Mouse (Mus musculus) heart, embryonic 10.5 days (tissue): Measurements from ENCODE around the gene Rb1. TPM values are rescaled to one million over a fixed set of nuclear protein-coding genes. Genes with fewer than 3 reads are reported as not detected.

ENCODE experiments used
- DNase-seq: peaks from one replicate; pipeline ENCODE4 v3.0.0-alpha.2; 2017; ENCODE audit warnings: low spot score
- H3K27ac ChIP-seq: fragments of 300-500 bp; sonication (generic); 2 replicates; pipeline ENCODE4 v1.5.1; 2016; ENCODE audit warnings: mild to moderate bottlenecking
- H3K27me3 ChIP-seq: fragments of 300-500 bp; sonication (generic); 2 replicates; pipeline ENCODE4 v1.6.1; 2016; ENCODE audit warnings: mild to moderate bottlenecking; ENCODE audit not compliant: poor library complexity, insufficient read depth, severe bottlenecking
- H3K36me3 ChIP-seq: fragments of 300-500 bp; sonication (generic); 2 replicates; pipeline ENCODE4 v1.6.1; 2016; ENCODE audit warnings: mild to moderate bottlenecking, moderate library complexity
- H3K4me1 ChIP-seq: fragments of 300-500 bp; sonication (generic); 2 replicates; pipeline ENCODE4 v1.6.1; 2016; ENCODE audit warnings: mild to moderate bottlenecking
- H3K4me3 ChIP-seq: fragments of 300-500 bp; sonication (generic); 2 replicates; pipeline ENCODE4 v1.5.1; 2016; ENCODE audit warnings: mild to moderate bottlenecking, moderate library complexity
- H3K9me3 ChIP-seq: fragments of 300-500 bp; sonication (generic); 2 replicates; pipeline ENCODE4 v1.6.1; 2016; ENCODE audit warnings: mild to moderate bottlenecking, moderate library complexity
- WGBS: fragments of 180-500 bp; shearing (Covaris S2); methylation state at CpG from one replicate; pipeline ENCODE4 v1.1.7; 2016; 5-methylcytosine and 5-hydroxymethylcytosine counted together
- polyA plus RNA-seq: library from polyadenylated mRNA; unstranded; fragments of >200 nt; fragmentation: Nextera tagmentation; extraction: Ambion mirVana; gene quantifications from 2 replicates; pipeline ENCODE4 v1.2.1, GENCODE M21; 2016

The Rb1 gene
- polyA plus RNA-seq, 1 experiment from 2014 or later, result 7.7 TPM

GRCm38 (mm10) chr14:73174091-73174995 lies 151.3 kb downstream of the Rb1 start:
- Histone ChIP-seq H3K36me3 (peaks cover 95% of the 10 kb centered on the region), H3K27me3 (no peaks in the 10 kb centered on the region), H3K9me3 (no peaks in the 10 kb centered on the region), H3K4me1 (no peaks in the 10 kb centered on the region; the same call in 1 of the 2 replicates), H3K4me3 (no peak overlapping the region), H3K27ac (no peak overlapping the region)
- peak; percentile 9 for DNase-seq
- WGBS, result 77% methylated on average over 7 of the region's 7 CpGs

- DNase-seq, result peak; percentile 71
- Histone ChIP-seq H3K4me1 (no peaks in the 10 kb centered on the region; the same call in 1 of the 2 replicates), H3K27me3 (no peaks in the 10 kb centered on the region), H3K36me3 (peaks cover 91% of the 10 kb centered on the region), H3K4me3 (no peak overlapping the region), H3K9me3 (no peaks in the 10 kb centered on the region), H3K27ac (no peak overlapping the region)
- WGBS, result 89% methylated on average over 11 of the region's 11 CpGs
These were observed 152.0 kb downstream of the Rb1 start for GRCm38 (mm10) chr14:73173662-73174061.

DNA sequence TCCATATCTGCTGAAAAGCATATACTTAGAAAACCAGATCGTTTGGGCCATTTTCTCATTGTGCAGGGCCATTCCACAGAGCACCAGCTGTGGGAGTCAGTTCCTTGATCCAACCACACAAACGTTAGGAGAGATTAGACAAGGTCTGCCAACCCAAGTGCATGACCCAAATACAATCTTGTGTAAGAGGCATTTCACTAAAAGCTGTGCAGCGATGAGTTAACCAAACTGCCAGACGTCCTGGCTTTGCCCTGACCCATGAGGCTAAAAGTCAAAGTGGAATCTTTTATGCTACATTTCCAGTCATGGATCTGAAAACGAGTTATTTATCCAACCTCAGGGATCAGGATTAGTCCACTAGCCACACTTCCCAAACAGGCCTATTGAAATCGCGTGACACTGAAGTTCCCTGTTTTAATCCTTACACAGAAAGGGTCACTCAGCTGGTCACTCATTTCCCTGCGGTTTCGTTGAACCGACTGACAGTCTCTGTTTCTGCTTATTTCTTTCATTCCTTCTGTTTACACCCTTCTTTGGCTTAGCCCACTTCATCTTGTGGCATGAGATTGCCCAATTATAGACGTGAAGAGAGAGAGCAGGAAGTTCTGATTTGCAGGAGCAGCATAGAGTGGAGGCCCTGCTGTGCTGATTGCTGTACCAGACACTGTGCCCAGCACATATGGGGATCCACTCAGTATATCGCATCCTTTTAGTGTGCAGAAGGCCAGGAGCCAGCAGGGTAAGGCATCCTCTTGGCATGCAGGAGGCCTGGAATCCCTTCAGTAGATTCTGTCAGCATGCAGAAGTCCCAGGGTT lies 153.2 kb downstream of the Rb1 start:
- WGBS, result 82% methylated on average over 12 of the region's 12 CpGs
- DNase-seq, result peak; percentile 47
- H3K36me3 ChIP-seq, result peaks cover 90% of the 10 kb centered on the region
- no peak overlapping the region for H3K27ac ChIP-seq
- no peak overlapping the region for H3K4me3 ChIP-seq
- H3K9me3 ChIP-seq, result no peaks in the 10 kb centered on the region
- H3K4me1 ChIP-seq, result no peaks in the 10 kb centered on the region; the same call in 1 of the 2 replicates
- no peaks in the 10 kb centered on the region for H3K27me3 ChIP-seq

DNA sequence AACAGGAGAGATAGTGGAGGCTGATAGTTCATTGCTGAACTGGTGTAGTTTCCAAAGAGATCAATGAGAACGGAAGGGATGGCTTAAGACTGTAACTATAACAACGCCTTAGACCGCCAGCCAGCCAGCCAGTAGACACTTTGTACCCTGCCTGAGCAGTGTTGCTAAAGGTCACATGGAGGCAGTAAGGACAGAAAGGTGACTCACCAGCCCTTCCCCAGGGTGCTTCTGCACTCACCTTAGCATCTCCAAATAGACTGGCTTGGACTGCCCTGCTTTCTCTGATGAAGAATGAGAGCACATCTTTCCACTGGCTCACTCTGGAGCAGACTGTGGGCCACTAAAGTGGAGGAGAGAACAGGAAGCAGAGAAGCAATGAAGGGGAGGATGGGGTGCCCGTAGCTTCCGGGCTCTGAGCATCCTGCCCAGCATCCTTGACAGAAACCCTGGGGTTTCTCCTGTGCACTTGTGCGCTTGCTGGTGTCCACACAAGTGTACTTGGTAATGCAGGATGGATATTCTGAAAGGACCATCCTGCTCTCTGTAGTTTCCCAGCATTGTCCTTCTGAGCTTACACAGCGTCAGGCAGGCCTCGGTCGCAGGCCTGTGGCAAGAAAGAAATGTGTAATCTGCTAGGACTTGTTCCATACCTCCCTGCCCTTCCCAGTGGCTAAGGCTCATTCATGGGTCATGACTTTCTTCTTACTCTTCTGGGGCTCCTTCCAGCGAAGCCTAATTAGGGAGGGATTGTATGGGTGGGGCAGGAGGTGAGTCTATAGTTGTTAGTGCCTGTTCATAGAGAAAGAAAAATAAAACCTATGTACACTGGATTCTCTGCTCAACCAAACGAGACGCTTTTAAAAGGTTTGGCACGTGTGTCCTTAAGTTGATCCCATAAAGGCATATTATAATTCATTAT lies 155.4 kb downstream of the Rb1 start:
- 93% methylated on average over 13 of the region's 13 CpGs for WGBS

DNA sequence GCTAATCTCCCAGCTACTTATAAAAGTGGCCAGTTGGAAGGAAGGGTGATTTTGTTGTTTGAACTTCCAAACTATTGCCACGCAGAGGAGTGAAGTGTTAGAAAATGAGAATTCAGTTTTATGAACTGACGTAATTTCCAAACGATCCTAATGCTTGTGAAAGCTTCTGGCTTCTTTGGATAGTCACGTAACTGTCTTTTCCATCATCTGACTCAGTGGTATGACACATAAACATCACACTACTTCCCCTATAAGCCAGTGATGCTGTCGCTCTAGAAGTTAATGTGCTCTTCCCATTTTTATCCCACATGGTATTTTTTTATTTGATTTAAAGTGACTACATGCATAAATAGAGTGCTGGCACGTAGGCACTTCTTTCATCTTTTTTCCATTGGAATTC lies 157.0 kb downstream of the Rb1 start:
- H3K4me3 ChIP-seq, result no peak overlapping the region
- no peak overlapping the region for H3K27ac ChIP-seq
- H3K4me1 ChIP-seq, result no peaks in the 10 kb centered on the region
- whole genome bisulfite sequencing, result 92% methylated on average over 6 of the region's 6 CpGs
- H3K36me3 ChIP-seq, result peaks cover 91% of the 10 kb centered on the region
- H3K27me3 ChIP-seq, result no peaks in the 10 kb centered on the region
- DNase-seq, result no peak
- H3K9me3 ChIP-seq, result no peaks in the 10 kb centered on the region

More for the DNA sequence above, 155.4 kb downstream of the Rb1 start:
- DNase-seq, result no peak
- Histone ChIP-seq H3K27ac (no peak overlapping the region), H3K27me3 (no peaks in the 10 kb centered on the region), H3K4me3 (no peak overlapping the region), H3K9me3 (no peaks in the 10 kb centered on the region), H3K36me3 (peaks cover 88% of the 10 kb centered on the region), H3K4me1 (no peaks in the 10 kb centered on the region; the same call in 1 of the 2 replicates)

DNA sequence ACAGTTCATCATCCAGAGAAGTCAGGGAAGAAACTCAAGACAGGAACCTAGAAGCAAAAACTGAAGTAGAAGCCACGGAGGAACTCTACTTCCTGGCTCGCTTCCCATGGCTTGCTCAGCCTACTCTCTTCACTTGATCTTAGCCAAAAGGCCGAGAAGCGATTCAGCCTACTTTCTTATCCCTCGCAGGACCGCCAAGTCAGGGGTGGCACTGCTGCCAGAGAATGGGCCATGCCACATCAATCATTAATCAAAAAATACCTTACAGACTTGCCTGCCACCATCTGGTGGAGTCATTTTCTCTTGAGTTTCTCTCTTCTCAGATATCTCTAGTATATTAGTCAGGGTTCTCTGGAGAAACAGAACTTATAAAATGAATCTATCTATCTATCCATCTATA lies 160.5 kb downstream of the Rb1 start:
- WGBS, result 89% methylated on average over 6 of the region's 6 CpGs
- Histone ChIP-seq H3K4me1 (no peaks in the 10 kb centered on the region), H3K27me3 (no peaks in the 10 kb centered on the region), H3K9me3 (no peaks in the 10 kb centered on the region), H3K4me3 (no peak overlapping the region), H3K27ac (no peak overlapping the region), H3K36me3 (peaks cover 91% of the 10 kb centered on the region)
- no peak for DNase-seq

DNA sequence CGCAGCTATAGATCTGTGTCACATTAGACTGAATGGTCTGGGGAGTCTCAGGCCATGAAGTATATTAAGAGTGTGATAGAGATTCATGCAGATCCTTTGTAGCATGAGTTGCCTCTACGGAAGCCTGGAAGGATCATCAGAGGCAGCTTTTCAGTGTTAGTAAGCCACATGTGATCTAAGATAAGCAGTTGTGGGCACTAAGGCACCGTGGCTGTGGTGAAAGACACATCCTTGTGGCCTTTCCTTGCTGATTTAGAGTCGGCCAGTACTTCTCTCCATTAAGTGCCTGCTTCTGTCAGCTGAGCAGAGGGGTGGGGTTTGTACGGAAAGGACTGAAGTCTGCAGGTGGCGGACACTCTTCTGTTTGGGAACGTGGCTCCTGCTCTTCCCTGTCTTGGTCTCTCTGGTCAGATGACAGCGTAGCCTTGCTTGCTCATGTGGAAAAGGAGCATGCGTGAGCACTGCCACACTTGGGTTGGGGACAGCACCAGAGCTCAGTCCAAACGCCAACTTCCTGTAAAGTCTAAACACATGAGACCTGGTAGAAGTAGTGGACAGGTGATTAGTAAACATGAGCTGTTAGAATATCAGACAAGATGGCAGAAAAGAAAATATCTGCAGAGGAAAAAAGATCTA lies 162.1 kb downstream of the Rb1 start:
- Histone ChIP-seq H3K9me3 (no peaks in the 10 kb centered on the region), H3K27ac (no peak overlapping the region), H3K27me3 (no peaks in the 10 kb centered on the region), H3K36me3 (peaks cover 93% of the 10 kb centered on the region), H3K4me1 (no peaks in the 10 kb centered on the region), H3K4me3 (no peak overlapping the region)
- no peak for DNase-seq
- 86% methylated on average over 10 of the region's 10 CpGs for WGBS

- no peaks in the 10 kb centered on the region for H3K9me3 ChIP-seq
- H3K27me3 ChIP-seq, result no peaks in the 10 kb centered on the region
- H3K27ac ChIP-seq, result no peak overlapping the region
- H3K4me1 ChIP-seq, result no peaks in the 10 kb centered on the region
- H3K4me3 ChIP-seq, result no peak overlapping the region
- peaks cover 92% of the 10 kb centered on the region for H3K36me3 ChIP-seq
- 93% methylated on average over 13 of the region's 13 CpGs for WGBS
- DNase-seq, result no peak
These were observed 163.3 kb downstream of the Rb1 start for GRCm38 (mm10) chr14:73162192-73162800.

DNA sequence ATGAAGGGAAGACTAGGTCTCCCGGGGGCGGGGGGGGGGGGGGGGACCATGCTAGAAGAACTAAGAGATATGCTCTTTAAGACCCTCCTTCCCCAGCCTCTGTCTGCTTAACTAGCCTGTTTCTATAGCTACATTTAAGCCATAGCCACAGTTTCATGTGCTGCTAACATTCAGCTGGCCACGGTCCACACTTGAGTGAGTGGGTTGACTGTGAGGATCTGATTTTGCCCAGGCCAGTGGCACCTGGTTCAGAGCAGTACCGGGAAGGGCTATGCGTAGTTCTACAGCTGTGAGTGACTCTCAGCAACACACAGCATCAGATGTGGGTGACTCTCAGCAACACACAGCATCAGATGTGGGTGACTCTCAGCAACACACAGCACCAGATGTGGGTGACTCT lies 164.3 kb downstream of the Rb1 start:
- Histone ChIP-seq H3K27me3 (no peaks in the 10 kb centered on the region), H3K27ac (no peak overlapping the region), H3K36me3 (peaks cover 95% of the 10 kb centered on the region), H3K4me3 (no peak overlapping the region), H3K9me3 (no peaks in the 10 kb centered on the region), H3K4me1 (no peaks in the 10 kb centered on the region)
- 85% methylated on average over 4 of the region's 5 CpGs for WGBS
- DNase-seq, result no peak

- peaks cover 17% of the 10 kb centered on the region; the same call in 1 of the 2 replicates for H3K36me3 ChIP-seq
- no peak overlapping the region for H3K27ac ChIP-seq
- H3K4me1 ChIP-seq, result peaks cover 14% of the 10 kb centered on the region; the same call in 1 of the 2 replicates
- H3K4me3 ChIP-seq, result no peak overlapping the region
- H3K9me3 ChIP-seq, result no peaks in the 10 kb centered on the region
- DNase-seq, result no peak
- H3K27me3 ChIP-seq, result no peaks in the 10 kb centered on the region
- WGBS, result 91% methylated on average over 3 of the region's 3 CpGs
These were observed 177.5 kb downstream of the Rb1 start for GRCm38 (mm10) chr14:73148125-73148524.

- H3K9me3 ChIP-seq, result no peaks in the 10 kb centered on the region
- H3K36me3 ChIP-seq, result peaks cover 14% of the 10 kb centered on the region; the same call in 1 of the 2 replicates
These were observed 178.9 kb downstream of the Rb1 start for GRCm38 (mm10) chr14:73146721-73147120.

More at GRCm38 (mm10) chr14:73146721-73147120, 178.9 kb downstream of the Rb1 start:
- 41% methylated on average over 3 of the region's 3 CpGs for WGBS
- H3K27ac ChIP-seq, result no peak overlapping the region
- H3K27me3 ChIP-seq, result no peaks in the 10 kb centered on the region
- H3K4me3 ChIP-seq, result no peak overlapping the region
- no peak for DNase-seq
- peaks cover 18% of the 10 kb centered on the region; the same call in 1 of the 2 replicates for H3K4me1 ChIP-seq
